Mouse (Mus musculus) adrenal gland, adult (tissue): ENCODE results near the gene Adssl1.

Experiments used
- DNase-seq, 2 experiments: peaks; one replicate each; pipeline ENCODE4 v3.0.0; 2022 to 2023; ENCODE audit warnings: low spot score in 1 of 2; ENCODE audit not compliant: inconsistent age in 2 of 2

Adssl1 gene

GRCm38 (mm10) chr12:112620354-112621061 is 663 bp downstream of the Adssl1 start:
- DNase-seq = peak in 1 of 2 experiments; percentile 60

GRCm38 (mm10) chr12:112621900-112622299 is 2.1 kb downstream of the Adssl1 start:
- no peak for DNase-seq

- DNase-seq = peak; percentile 60 to 87
Measured at GRCm38 (mm10) chr12:112623742-112624141, 3.9 kb downstream of the Adssl1 start.

DNA sequence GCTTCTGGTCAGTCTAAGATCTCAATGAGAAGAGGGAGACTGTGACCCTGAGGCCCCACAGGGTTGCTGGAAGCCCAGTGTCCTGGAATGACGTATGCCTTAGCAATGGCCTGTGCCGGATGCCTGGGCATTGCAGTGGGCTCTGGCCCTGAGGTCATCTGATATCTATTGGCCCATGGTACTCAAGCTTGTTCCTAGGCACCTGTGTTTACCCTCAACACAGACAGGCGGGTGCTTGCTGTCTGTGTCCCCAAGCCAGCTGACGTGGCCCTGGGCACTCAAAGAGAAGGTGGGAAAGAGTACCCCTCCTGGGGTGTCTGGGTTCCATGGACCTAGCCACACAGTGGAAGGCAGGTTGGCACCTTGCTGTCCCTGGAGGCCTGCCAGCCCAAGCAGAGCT is 5.9 kb downstream of the Adssl1 start:
- no peak for DNase-seq

- no peak for DNase-seq
Measured at GRCm38 (mm10) chr12:112626455-112626854, 6.6 kb downstream of the Adssl1 start.

- DNase-seq = no peak
Measured at GRCm38 (mm10) chr12:112627097-112627881, 7.4 kb downstream of the Adssl1 start.

- DNase-seq = peak in 1 of 2 experiments; percentile 70
Measured at GRCm38 (mm10) chr12:112628197-112628596, 8.4 kb downstream of the Adssl1 start.

- DNase-seq = peak; percentile 88 to 95
Measured at GRCm38 (mm10) chr12:112628928-112629721, 9.3 kb downstream of the Adssl1 start.

GRCm38 (mm10) chr12:112630029-112630428 is 10.2 kb downstream of the Adssl1 start:
- no peak for DNase-seq

DNA sequence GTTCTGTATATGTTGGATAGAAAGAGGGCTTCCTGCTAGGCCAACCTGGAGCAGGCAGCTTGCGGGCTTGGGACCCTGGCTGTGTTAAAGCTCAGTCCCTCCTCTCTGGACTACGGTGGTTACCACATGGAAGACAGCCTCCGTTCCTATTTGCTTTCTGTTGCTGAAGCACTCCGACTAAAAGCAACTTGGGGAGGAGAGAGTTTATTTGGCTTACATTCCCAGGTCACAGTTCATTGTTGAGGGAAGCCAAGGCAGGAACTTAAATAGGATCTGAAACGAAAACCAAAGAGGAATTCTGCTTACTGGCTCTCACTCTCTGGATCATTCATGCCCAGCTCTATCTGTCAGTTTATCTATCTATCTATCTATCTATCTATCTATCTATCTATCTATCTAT is 11.0 kb downstream of the Adssl1 start:
- peak in 1 of 2 experiments; percentile 45 for DNase-seq

- no peak for DNase-seq
Measured at GRCm38 (mm10) chr12:112631472-112631871, 11.6 kb downstream of the Adssl1 start.

DNA sequence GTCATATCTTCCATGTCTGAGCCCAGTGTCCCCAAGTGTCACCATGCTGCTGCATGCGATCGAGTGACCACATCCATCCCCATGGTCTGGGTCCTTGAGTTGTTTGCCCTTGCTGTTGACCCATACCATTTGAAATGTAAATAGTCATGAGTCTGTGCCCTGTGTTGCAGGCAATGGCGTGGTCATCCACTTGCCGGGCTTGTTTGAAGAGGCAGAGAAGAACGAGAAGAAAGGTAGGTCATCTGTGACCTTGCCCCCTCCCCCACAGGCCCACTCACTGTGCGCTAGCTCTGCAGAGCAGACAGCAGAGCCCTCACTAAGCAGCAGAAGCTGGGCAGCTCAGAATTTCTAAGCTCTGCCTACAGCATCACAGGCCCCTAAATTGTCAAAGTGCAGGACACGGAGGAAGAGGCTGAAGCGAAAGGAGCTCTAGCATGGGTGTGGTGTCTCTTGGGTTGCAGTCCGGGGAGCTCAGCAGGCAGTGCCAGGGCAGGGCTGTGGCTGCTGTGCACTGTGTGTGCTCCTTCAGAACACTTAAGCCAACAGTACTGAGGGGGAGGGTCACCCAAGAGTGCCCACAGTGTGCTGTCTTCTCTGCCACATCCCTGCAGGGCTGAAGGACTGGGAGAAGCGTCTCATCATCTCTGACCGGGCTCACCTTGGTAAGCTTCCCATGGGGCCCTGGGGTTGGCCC is 12.4 kb downstream of the Adssl1 start:
- DNase-seq = no peak

- no peak for DNase-seq
Measured at GRCm38 (mm10) chr12:112632907-112633306, 13.1 kb downstream of the Adssl1 start.

DNA sequence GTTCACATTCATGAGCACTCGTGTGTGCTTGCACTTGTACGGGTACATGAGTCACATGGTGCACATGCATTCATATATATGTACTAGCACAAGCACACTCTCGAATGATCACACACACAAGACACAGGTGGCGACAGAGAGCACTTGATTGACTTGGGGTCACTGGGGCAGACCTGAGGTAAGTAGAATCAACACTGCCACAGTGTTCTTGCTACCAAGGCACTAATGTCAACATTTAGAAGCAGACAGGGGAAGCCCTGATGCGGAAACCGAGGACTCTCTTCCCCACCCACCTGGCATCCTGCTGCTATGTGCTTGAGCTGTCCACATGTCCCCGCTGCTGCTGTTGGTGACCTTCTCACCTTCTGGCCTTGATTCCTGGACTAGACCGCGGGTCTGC is 13.8 kb downstream of the Adssl1 start:
- DNase-seq = no peak

- DNase-seq = no peak
Measured at GRCm38 (mm10) chr12:112639526-112639925, 19.7 kb downstream of the Adssl1 start.

DNA sequence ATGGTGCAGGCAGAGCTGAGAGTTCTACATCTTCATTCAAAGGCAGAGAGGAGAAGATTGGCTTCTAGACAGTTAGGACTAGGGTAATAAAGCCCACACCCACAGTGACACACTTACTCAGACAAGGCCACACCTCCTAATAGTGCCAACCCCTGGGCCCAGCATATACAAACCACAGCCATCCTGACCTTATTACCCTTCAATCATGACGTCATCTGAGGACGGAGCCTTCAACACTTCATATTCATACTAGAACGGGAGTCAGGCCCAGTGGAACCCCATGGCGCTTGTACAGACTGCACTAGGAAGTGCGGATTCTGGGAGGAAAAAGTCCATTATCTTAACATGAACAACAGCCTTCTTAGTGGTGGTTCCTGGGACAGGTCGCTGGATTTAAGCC is 23.3 kb downstream of the Adssl1 start:
- DNase-seq = peak in 1 of 2 experiments; percentile 44

DNA sequence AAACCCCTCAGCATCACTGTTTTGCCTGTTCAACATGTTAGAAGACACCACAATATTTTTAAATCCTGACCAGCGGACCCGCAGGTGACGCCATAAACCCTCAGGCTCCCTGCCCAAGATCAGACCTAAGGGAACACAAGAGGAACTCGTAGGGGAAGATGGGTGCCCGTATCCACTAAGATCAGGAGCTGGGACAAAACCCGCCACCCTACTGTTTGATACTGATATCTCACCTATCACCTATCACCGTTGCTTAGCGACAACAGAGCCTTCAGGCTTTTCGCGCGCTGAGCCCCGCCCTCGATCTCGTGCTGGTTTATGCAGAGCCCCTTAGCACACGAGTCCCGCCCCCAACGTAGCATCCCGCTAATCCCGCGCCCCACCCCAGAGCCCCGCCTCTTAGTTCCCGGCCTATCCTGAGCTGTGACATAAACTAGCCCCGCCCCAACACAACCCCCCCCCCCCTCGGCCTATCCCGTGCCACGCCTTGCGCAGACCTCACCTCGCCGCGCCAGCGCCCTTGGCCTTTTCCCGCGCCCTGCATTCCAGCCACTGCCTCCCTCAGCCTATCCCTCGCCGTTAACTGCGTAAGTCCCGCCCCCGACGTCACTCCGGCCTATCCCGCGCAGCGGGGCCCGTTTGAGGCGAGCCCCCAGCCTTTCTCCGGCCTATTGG is 24.5 kb downstream of the Adssl1 start, which contains the start of gene Siva1:
Siva1 (plus strand) TSS at position 500 of the 675 bp plus-strand sequence.
- DNase-seq = peak; percentile 99 to 100

DNA sequence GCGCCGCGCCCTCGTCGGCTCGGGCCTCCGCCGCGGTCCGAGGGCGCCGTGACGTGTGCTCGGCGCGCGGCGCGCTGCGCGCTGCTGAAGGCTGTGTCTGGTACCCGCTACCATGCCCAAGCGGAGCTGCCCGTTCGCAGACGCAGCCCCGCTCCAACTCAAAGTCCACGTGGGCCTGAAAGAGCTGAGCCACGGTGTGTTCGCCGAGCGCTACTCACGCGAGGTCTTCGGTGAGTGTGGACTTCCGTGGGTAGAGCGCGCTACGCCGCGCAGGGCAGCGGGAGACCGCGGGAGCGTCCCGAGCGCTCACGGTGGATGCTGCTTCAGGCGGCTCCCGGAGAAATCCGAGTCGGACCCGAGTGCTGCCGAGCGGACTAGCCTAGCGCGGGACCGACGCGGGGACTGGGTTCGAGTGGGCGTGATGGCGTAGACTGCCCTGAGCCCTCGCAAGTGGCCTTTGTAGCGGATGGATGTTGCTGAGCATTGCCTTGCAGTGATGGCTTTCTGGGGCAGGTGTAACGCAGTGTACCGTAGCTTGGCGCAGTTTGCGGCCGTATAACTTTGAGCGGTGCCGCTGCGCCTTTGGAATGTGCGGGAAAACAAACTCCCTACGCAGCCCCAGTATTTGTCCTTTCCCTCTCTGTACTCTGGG is 25.1 kb downstream of the Adssl1 start:
- DNase-seq = no peak

DNA sequence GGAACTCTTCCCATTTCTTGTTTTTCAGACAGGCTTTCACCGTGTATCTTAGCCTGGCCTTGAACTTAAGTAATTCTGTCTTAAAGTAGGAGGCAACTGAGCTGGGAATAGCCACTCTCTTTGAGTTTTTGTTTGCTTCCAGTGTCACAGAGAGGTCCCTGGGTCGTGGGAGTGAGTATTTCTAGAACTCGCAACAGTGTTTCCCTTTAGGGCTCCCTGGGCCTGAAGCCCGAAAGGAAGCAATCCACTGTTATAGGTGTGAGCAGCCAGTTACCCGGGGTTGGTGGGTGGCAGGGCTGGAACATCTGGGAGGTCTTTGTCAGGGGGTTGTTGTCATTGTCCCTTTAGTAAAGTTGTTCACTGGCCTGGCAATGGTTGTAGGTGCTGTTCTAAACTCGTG is 26.3 kb downstream of the Adssl1 start:
- DNase-seq = no peak

GRCm38 (mm10) chr12:112648081-112648480 is 28.2 kb downstream of the Adssl1 start:
- DNase-seq = no peak
